Mouse (Mus musculus) liver, embryonic 11.5 days (tissue): Measurements from ENCODE around the gene Atp2a2. TPM values are rescaled to one million over a fixed set of nuclear protein-coding genes. Genes with fewer than 3 reads are reported as not detected.

ENCODE experiments used
- ATAC-seq: fragments of 200-750 bp; cut with Nextera tagmentation; replicated peaks from 2 replicates; pipeline ENCODE4 v1.8.0; 2017; ENCODE audit warnings: moderate number of reproducible peaks, mild to moderate bottlenecking, moderate TSS enrichment, moderate library complexity; ENCODE audit not compliant: low FRiP score
- DNase-seq: peaks from one replicate; pipeline ENCODE4 v3.0.0-alpha.2; 2017; ENCODE audit warnings: low spot score
- H3K27ac ChIP-seq: fragments of 300-500 bp; sonication (generic); 2 replicates; pipeline ENCODE4 v1.5.1; 2014; ENCODE audit warnings: mild to moderate bottlenecking, low read depth, low read length, control low read depth
- H3K27me3 ChIP-seq: fragments of 300-500 bp; sonication (generic); replicated peaks from 2 replicates; pipeline ENCODE4 v1.6.1; 2014; ENCODE audit warnings: low read length, mixed read lengths; ENCODE audit not compliant: control insufficient read depth, insufficient read depth
- H3K36me3 ChIP-seq: fragments of 300-500 bp; sonication (generic); 2 replicates; pipeline ENCODE4 v1.6.1; 2014; ENCODE audit warnings: mild to moderate bottlenecking, low read length, moderate library complexity, mixed read lengths; ENCODE audit not compliant: control insufficient read depth, insufficient read depth
- H3K4me1 ChIP-seq: fragments of 300-500 bp; sonication (generic); replicated peaks from 2 replicates; pipeline ENCODE4 v1.6.1; 2014; ENCODE audit warnings: low read length, mixed read lengths; ENCODE audit not compliant: control insufficient read depth, insufficient read depth
- H3K4me2 ChIP-seq: fragments of 300-500 bp; sonication (generic); 2 replicates; pipeline ENCODE4 v1.6.1; 2014; ENCODE audit warnings: mild to moderate bottlenecking, control low read depth, moderate library complexity
- H3K4me3 ChIP-seq: fragments of 300-500 bp; sonication (generic); 2 replicates; pipeline ENCODE4 v1.5.1; 2014; ENCODE audit warnings: low read depth, low read length, control low read depth
- H3K9ac ChIP-seq: fragments of 300-500 bp; sonication (generic); 2 replicates; pipeline ENCODE4 v1.6.1; 2014; ENCODE audit warnings: low read depth, low read length, control low read depth
- H3K9me3 ChIP-seq: fragments of 300-500 bp; sonication (generic); 2 replicates; pipeline ENCODE4 v1.6.1; 2016; ENCODE audit warnings: low read length, inconsistent platforms, mixed read lengths; ENCODE audit not compliant: control insufficient read depth
- WGBS: fragments of 180-500 bp; shearing (Covaris S2); extraction: QIAGEN DNeasy Blood & Tissue Kit; methylation state at CpG from one replicate; pipeline ENCODE4 v1.1.7; 2014; 5-methylcytosine and 5-hydroxymethylcytosine counted together
- polyA plus RNA-seq: library from polyadenylated mRNA; unstranded; fragments of >200 nt; fragmentation: Nextera tagmentation; extraction: Ambion mirVana; gene quantifications from 2 replicates; pipeline ENCODE4 v1.2.1, GENCODE M21; 2014

Gene Atp2a2
- polyA plus RNA-seq, 1 experiment from 2014 or later = 46.8 TPM

DNA sequence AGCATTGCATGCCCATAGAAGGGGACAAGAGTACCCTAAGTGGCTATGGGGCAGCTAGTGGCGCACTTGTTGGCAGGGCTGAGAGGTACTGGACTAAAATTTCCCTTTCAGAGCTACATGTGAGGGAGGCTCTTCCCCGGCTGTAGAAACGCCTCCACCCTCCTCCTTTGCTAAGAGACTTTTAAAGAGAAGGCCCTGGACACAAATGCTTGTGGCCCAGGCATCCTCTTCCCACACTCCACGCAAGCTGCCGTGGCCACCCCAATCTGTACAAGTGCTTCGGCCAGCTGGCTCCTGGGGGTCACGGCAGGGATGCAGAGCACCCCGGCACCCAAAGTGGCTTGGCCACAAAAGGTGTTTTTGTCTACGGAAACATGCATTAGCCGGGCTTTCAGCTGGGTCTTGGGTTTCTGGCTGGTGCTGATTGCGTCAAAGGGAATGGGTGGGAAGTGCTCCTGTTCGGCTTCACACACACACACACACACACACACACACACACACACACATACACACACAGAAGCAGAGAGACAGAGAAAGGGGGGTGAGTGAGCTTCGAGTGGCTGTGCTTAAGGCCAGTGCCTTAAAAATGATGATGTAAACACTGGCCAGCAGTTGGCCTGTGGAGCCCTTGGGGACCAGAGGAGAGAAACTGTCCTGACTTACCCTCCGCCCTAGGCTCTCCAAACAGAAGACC is 23.4 kb upstream of the Atp2a2 start:
- Histone ChIP-seq H3K9me3 (no peaks in the 10 kb centered on the region), H3K4me1 (peaks cover 20% of the 10 kb centered on the region), H3K4me3 (no peak overlapping the region), H3K36me3 (no peaks in the 10 kb centered on the region), H3K4me2 (no peak overlapping the region), H3K27ac (no peak overlapping the region), H3K27me3 (no peaks in the 10 kb centered on the region), H3K9ac (no peak overlapping the region)
- 71% methylated on average over 14 of the region's 14 CpGs for WGBS
- ATAC-seq (no peak), DNase-seq (no peak)

DNA sequence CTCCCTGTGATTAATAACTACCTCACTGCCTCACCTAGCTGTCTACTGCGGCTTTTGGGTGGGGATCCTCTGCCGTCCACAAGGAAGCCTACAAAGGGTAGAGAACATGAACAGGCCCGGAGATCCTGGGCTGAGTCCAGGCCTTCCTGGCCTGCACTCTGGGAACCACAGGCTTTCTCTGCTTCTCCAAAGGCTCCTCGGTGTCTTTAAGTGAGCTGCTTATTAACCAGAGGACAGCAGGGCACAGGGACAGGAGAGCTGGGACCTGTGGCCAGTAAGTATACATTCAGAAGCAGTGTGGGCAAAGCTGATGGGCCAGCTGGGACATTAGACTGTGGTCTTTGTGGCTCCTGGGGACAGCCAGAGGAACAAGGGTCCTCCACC is 22.8 kb upstream of the Atp2a2 start:
- Histone ChIP-seq H3K36me3 (no peaks in the 10 kb centered on the region), H3K27ac (no peak overlapping the region), H3K27me3 (no peaks in the 10 kb centered on the region), H3K4me1 (peaks cover 20% of the 10 kb centered on the region), H3K9ac (no peak overlapping the region), H3K4me3 (no peak overlapping the region), H3K4me2 (no peak overlapping the region), H3K9me3 (no peaks in the 10 kb centered on the region)
- DNase-seq (no peak), ATAC-seq (no peak)
- WGBS = 74% methylated on average over 4 of the region's 4 CpGs

DNA sequence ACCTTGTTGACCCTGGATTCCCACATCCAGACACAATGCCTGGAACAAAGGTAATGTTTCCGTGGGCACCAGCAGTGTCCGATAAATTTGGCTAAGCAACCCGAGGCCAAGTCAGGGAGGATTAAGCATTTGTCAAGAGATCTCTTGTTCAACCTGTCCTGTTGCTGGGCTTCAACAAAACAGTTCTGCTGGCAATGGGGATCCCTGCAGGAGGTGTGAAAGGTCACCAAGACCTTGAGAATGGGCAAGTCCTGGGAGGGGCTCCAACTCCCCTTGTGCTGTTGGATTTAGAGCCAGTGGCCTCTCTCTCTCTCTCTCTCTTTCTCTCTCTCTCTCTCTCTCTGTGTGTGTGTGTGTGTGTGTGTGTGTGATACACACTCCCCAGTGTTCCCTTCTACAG is 22.2 kb upstream of the Atp2a2 start:
- no peak overlapping the region for H3K9ac ChIP-seq
- no peaks in the 10 kb centered on the region for H3K27me3 ChIP-seq
- DNase-seq = no peak
- no peak overlapping the region for H3K4me3 ChIP-seq
- H3K36me3 ChIP-seq = no peaks in the 10 kb centered on the region
- no peak overlapping the region for H3K4me2 ChIP-seq
- WGBS = 79% methylated on average over 3 of the region's 3 CpGs
- H3K9me3 ChIP-seq = no peaks in the 10 kb centered on the region
- ATAC-seq = no peak
- H3K4me1 ChIP-seq = peaks cover 14% of the 10 kb centered on the region
- H3K27ac ChIP-seq = no peak overlapping the region

DNA sequence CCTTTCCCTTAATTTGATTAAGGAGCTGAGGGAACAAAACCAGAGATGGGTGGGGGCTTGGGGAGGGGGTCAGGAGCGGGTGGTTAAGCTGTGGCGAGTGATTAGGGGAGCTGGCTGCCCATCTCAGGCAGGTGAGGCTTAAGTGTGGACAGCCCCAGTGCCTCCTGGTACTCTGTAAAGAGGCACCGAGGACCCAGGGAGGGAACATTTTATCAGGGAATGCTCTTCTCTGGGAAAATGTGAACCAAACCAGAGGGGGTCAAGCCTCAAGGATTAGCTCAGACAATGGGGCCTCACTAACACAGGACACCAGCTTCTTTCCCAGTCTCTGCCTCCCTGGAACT is 19.1 kb upstream of the Atp2a2 start:
- Histone ChIP-seq H3K9me3 (no peaks in the 10 kb centered on the region), H3K27me3 (no peaks in the 10 kb centered on the region), H3K27ac (no peak overlapping the region), H3K4me1 (no peaks in the 10 kb centered on the region), H3K4me3 (no peak overlapping the region), H3K9ac (no peak overlapping the region), H3K4me2 (no peak overlapping the region), H3K36me3 (no peaks in the 10 kb centered on the region)
- ATAC-seq (no peak), DNase-seq (no peak)
- 37% methylated on average over 3 of the region's 3 CpGs for WGBS

DNA sequence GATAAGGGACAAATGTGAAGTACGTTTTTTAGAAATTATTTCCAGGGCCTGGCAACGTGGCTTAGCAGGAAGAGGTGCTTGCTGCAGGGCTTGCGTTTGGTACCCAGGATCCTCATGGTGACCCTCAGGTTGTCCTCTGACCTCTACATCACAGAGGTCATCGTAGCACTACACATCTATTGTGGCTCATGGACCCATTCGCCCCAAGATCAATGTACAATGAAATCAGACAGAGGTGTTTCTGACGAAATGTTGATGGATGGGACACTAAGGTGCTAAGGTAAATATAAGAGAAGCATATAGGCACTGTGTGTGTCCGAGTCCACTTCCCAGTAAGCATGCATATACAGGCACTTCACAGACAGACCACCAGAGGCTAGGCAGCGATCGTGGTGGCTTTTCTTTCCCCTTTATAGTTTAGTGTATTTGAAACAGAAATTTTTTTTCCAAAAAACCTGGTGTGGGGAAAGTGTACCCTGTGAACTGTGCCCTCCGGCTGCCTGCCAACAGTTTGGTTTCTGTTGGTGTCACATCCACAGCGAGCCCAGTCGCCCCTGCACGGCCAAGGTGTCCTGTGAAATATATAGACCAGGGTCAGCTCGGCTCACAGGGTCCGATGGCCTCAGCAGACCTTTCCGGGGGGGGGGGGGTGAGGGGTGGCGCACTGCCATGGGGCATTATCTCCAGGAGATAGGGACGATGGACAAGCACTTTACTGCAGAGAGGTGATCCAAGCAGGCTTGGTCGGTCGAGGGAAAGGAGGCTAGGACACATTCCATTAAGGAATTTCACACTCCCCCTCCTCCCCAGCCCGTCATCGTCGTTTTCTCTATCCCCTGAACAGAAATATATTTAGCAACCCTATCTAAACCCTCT is 18.5 kb upstream of the Atp2a2 start:
- no peak overlapping the region for H3K4me3 ChIP-seq
- no peaks in the 10 kb centered on the region for H3K4me1 ChIP-seq
- no peak overlapping the region for H3K27ac ChIP-seq
- no peak overlapping the region for H3K4me2 ChIP-seq
- no peak for ATAC-seq
- 37% methylated on average over 23 of the region's 23 CpGs for WGBS
- H3K9ac ChIP-seq = no peak overlapping the region
- H3K9me3 ChIP-seq = no peaks in the 10 kb centered on the region
- DNase-seq = no peak
- no peaks in the 10 kb centered on the region for H3K27me3 ChIP-seq
- H3K36me3 ChIP-seq = no peaks in the 10 kb centered on the region

DNA sequence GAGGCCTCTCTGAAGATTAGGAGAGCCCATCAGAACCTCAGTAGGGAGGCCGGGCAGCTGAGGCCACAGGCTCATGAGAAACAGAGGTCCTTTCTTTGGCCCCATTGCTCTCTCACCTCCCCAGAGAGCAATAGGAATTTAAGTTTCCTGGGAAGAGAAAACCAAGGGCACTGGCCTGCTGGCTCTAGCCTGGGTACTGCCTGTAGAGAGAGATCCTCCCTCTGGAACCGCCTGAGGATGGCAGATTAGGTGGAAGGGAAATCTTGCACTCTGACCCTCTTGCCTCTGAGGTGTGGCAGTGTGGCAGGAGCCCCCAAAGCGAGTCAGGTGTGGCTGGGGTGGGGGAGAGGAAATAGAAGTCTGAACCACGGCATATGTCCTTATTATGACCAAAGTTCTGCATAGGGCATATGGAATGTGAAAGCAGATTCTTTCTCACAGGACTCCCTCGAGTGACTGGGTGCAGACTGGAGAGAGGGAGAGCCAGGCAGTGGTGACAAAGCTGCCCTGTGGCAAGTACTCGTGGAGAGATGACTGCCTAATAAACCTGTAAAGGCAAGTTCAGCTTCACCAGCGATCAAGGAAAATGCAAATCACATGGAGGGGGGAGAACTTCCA is 17.1 kb upstream of the Atp2a2 start:
- 50% methylated on average over 7 of the region's 7 CpGs for WGBS
- Histone ChIP-seq H3K27ac (no peak overlapping the region), H3K4me1 (peaks cover 2% of the 10 kb centered on the region; the same call in 1 of the 2 replicates), H3K27me3 (0 out of 2 replicates have a peak, but pooled peaks cover 4% of the 10 kb centered on the region), H3K4me3 (no peak overlapping the region), H3K9me3 (no peaks in the 10 kb centered on the region), H3K9ac (no peak overlapping the region), H3K4me2 (no peak overlapping the region), H3K36me3 (no peaks in the 10 kb centered on the region)
- no peak for ATAC-seq
- DNase-seq = no peak

DNA sequence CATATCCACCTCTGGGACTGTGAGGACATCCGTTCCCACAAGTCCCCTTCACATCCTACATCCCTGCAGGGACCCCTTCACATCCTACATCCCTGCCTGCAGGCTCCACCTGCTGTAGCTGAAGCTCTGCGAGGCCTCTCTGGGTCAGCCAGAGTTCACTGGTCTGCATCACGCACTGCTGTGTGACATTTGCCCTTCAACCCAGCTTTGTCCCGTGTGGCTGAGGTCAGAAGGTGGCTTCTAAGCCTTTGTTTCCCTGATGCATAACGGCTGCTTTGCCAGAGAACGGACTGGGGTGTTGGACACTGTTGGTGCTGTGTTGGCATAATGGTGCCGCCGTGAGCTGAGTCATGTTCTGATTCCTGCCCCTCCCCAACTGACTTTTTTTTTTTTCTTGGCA is 16.2 kb upstream of the Atp2a2 start:
- no peak overlapping the region for H3K27ac ChIP-seq
- no peak overlapping the region for H3K9ac ChIP-seq
- ATAC-seq (no peak), DNase-seq (no peak)
- H3K4me2 ChIP-seq = no peak overlapping the region
- no peak overlapping the region for H3K4me3 ChIP-seq
- peaks cover 6% of the 10 kb centered on the region; the same call in 1 of the 2 replicates for H3K4me1 ChIP-seq
- WGBS = 57% methylated on average over 8 of the region's 8 CpGs
- no peaks in the 10 kb centered on the region for H3K36me3 ChIP-seq
- H3K9me3 ChIP-seq = no peaks in the 10 kb centered on the region
- 0 out of 2 replicates have a peak, but pooled peaks cover 4% of the 10 kb centered on the region for H3K27me3 ChIP-seq

DNA sequence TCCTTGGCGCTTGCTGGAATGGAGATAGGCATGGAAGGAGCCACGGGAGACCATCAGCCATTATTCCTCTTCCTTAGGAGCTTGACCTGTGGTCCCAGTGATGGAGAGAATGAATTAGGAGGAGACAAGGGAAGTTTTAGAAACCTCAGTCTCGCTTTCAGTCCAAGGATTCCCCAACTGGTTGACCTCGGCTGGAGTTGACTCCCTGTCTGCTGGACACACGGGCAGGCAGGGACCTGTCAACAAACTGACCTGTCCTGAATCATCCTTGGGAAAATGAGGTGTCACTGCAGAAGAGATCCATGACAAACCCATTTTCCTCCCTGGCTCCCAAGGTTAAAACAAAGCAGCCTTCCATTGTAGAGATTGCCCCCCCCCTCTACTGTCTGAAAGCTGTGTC is 14.9 kb upstream of the Atp2a2 start:
- Histone ChIP-seq H3K36me3 (no peaks in the 10 kb centered on the region), H3K4me2 (no peak overlapping the region), H3K4me1 (peaks cover 6% of the 10 kb centered on the region; the same call in 1 of the 2 replicates), H3K4me3 (no peak overlapping the region), H3K27ac (no peak overlapping the region), H3K9ac (no peak overlapping the region), H3K9me3 (no peaks in the 10 kb centered on the region), H3K27me3 (0 out of 2 replicates have a peak, but pooled peaks cover 4% of the 10 kb centered on the region)
- DNase-seq (no peak), ATAC-seq (no peak)
- 77% methylated on average over 5 of the region's 5 CpGs for WGBS
